Mouse (Mus musculus) forebrain, embryonic 16.5 days (tissue): Measurements from ENCODE around the gene Gpatch2. TPM values are rescaled to one million over a fixed set of nuclear protein-coding genes. Genes with fewer than 3 reads are reported as not detected.

Experiments used
- ATAC-seq: fragments of 200-750 bp; cut with Nextera tagmentation; 2 replicates; pipeline ENCODE4 v1.8.0; 2017; ENCODE audit warnings: mild to moderate bottlenecking, moderate library complexity
- H3K27ac ChIP-seq: fragments of 300-500 bp; sonication (generic); 2 replicates; pipeline ENCODE4 v1.5.1; 2014; ENCODE audit warnings: low read length, control low read depth
- H3K27me3 ChIP-seq: fragments of 300-500 bp; sonication (generic); replicated peaks from 2 replicates; pipeline ENCODE4 v1.6.1; 2014; ENCODE audit warnings: low read length; ENCODE audit not compliant: control insufficient read depth, insufficient read depth
- H3K36me3 ChIP-seq: fragments of 300-500 bp; sonication (generic); 2 replicates; pipeline ENCODE4 v1.6.1; 2014; ENCODE audit not compliant: control insufficient read depth, insufficient read depth
- H3K4me1 ChIP-seq: fragments of 300-500 bp; sonication (generic); replicated peaks from 2 replicates; pipeline ENCODE4 v1.6.1; 2014; ENCODE audit warnings: low read length; ENCODE audit not compliant: control insufficient read depth, insufficient read depth
- H3K4me2 ChIP-seq: fragments of 300-500 bp; sonication (generic); 2 replicates; pipeline ENCODE4 v1.6.1; 2014; ENCODE audit warnings: mild to moderate bottlenecking, low read length, control low read depth
- H3K4me3 ChIP-seq: fragments of 300-500 bp; sonication (generic); replicated peaks from 2 replicates; pipeline ENCODE4 v1.5.1; 2014; ENCODE audit warnings: mild to moderate bottlenecking, low read length, control low read depth
- H3K9ac ChIP-seq: fragments of 300-500 bp; sonication (generic); replicated peaks from 2 replicates; pipeline ENCODE4 v1.6.1; 2014; ENCODE audit warnings: low read depth, low read length, control low read depth
- H3K9me3 ChIP-seq: fragments of 300-500 bp; sonication (generic); 2 replicates; pipeline ENCODE4 v1.6.1; 2016; ENCODE audit warnings: low read length; ENCODE audit not compliant: control insufficient read depth
- WGBS: fragments of 180-500 bp; shearing (Covaris S2); extraction: QIAGEN DNeasy Blood & Tissue Kit; methylation state at CpG from one replicate; pipeline ENCODE4 v1.1.7; 2014; 5-methylcytosine and 5-hydroxymethylcytosine counted together
- polyA plus RNA-seq: library from polyadenylated mRNA; unstranded; fragments of >200 nt; fragmentation: Nextera tagmentation; extraction: Ambion mirVana; gene quantifications from 2 replicates; pipeline ENCODE4 v1.2.1, GENCODE M21; 2015

Gene Gpatch2
- polyA plus RNA-seq, 1 experiment from 2014 or later, result 17.0 TPM

DNA sequence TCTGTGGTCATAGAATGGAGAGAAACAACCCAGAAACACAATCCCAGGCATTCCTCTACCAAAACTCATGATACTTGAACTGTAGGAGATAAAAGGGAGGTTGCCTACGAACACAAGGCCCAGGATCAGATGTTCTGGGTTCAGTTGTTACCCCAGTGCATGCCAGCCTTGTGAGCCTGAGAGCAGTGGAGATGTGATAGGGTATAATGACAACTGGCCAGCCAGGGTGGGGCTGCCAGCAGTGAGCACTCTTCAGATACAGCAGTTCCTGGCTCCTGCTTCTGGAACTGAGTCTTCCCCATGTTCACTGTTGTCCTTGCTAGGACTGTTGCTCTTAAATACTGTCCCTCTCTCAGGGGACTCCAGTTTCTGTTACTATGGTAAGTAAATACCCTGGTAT is 98.0 kb downstream of the Gpatch2 start:
- H3K36me3 ChIP-seq, result no peaks in the 10 kb centered on the region
- H3K4me1 ChIP-seq, result no peaks in the 10 kb centered on the region
- H3K27me3 ChIP-seq, result no peaks in the 10 kb centered on the region
- H3K4me3 ChIP-seq, result no peak overlapping the region
- H3K27ac ChIP-seq, result no peak overlapping the region
- H3K4me2 ChIP-seq, result no peak overlapping the region
- WGBS, result 90% methylated on average over 1 of the region's 1 CpGs
- H3K9ac ChIP-seq, result no peak overlapping the region
- H3K9me3 ChIP-seq, result no peaks in the 10 kb centered on the region
- ATAC-seq, result no peak

GRCm38 (mm10) chr1:187313763-187314162 is 98.5 kb downstream of the Gpatch2 start:
- no peak overlapping the region for H3K4me3 ChIP-seq
- no peak overlapping the region for H3K27ac ChIP-seq
- no peak for ATAC-seq
- H3K4me2 ChIP-seq, result no peak overlapping the region
- no peaks in the 10 kb centered on the region for H3K9me3 ChIP-seq
- no peak overlapping the region for H3K9ac ChIP-seq
- WGBS, result 86% methylated on average over 5 of the region's 5 CpGs
- H3K36me3 ChIP-seq, result no peaks in the 10 kb centered on the region
- no peaks in the 10 kb centered on the region for H3K4me1 ChIP-seq
- H3K27me3 ChIP-seq, result no peaks in the 10 kb centered on the region

- H3K4me1 ChIP-seq, result no peaks in the 10 kb centered on the region
- no peak overlapping the region for H3K4me3 ChIP-seq
- no peaks in the 10 kb centered on the region for H3K36me3 ChIP-seq
- no peaks in the 10 kb centered on the region for H3K9me3 ChIP-seq
- no peak for ATAC-seq
- no peak overlapping the region for H3K9ac ChIP-seq
- H3K27me3 ChIP-seq, result no peaks in the 10 kb centered on the region
- no peak overlapping the region for H3K27ac ChIP-seq
- no peak overlapping the region for H3K4me2 ChIP-seq
These were observed 99.2 kb downstream of the Gpatch2 start for GRCm38 (mm10) chr1:187314516-187314915.

- Histone ChIP-seq H3K4me2 (no peak overlapping the region), H3K27ac (no peak overlapping the region), H3K27me3 (no peaks in the 10 kb centered on the region), H3K4me1 (no peaks in the 10 kb centered on the region), H3K36me3 (no peaks in the 10 kb centered on the region), H3K4me3 (no peak overlapping the region), H3K9ac (no peak overlapping the region), H3K9me3 (no peaks in the 10 kb centered on the region)
- ATAC-seq, result no peak
- WGBS, result 83% methylated on average over 2 of the region's 2 CpGs
These were observed 100.5 kb downstream of the Gpatch2 start for GRCm38 (mm10) chr1:187315821-187316220.

- no peak overlapping the region for H3K4me2 ChIP-seq
- 83% methylated on average over 8 of the region's 8 CpGs for WGBS
- no peaks in the 10 kb centered on the region for H3K27me3 ChIP-seq
- ATAC-seq, result no peak
- no peaks in the 10 kb centered on the region for H3K4me1 ChIP-seq
- no peak overlapping the region for H3K9ac ChIP-seq
- H3K9me3 ChIP-seq, result no peaks in the 10 kb centered on the region
- H3K27ac ChIP-seq, result no peak overlapping the region
- H3K4me3 ChIP-seq, result no peak overlapping the region
- H3K36me3 ChIP-seq, result no peaks in the 10 kb centered on the region
These were observed 101.2 kb downstream of the Gpatch2 start for GRCm38 (mm10) chr1:187316555-187316954.

DNA sequence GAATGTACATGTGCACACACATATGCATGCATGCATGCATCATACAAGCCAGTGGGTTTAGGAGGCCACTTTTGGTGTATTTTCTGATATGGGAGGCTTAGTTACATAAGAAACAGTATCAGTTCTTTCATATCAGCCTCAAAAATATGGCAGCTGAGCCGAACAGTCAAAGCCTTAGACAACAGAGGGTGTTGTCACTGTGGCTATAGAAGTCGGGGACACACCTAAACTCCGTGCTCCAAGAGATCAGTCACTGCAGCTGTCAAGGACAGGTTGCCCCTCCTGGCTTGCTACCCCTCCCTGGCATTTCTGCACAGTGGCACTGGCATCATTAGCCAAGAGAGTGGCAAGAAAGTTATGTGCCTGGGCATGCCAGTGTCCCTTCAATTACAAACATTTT is 106.5 kb downstream of the Gpatch2 start:
- Histone ChIP-seq H3K36me3 (no peaks in the 10 kb centered on the region), H3K4me3 (no peak overlapping the region), H3K27ac (no peak overlapping the region), H3K27me3 (no peaks in the 10 kb centered on the region), H3K9ac (no peak overlapping the region), H3K9me3 (no peaks in the 10 kb centered on the region), H3K4me2 (no peak overlapping the region), H3K4me1 (no peaks in the 10 kb centered on the region)
- whole genome bisulfite sequencing, result 91% methylated on average over 3 of the region's 3 CpGs
- ATAC-seq, result no peak

GRCm38 (mm10) chr1:187322505-187323208 is 107.3 kb downstream of the Gpatch2 start:
- H3K27ac ChIP-seq, result no peak overlapping the region
- no peaks in the 10 kb centered on the region for H3K9me3 ChIP-seq
- WGBS, result 74% methylated on average over 8 of the region's 8 CpGs
- no peaks in the 10 kb centered on the region for H3K36me3 ChIP-seq
- no peak overlapping the region for H3K9ac ChIP-seq
- H3K27me3 ChIP-seq, result no peaks in the 10 kb centered on the region
- ATAC-seq, result no peak
- no peak overlapping the region for H3K4me2 ChIP-seq
- no peaks in the 10 kb centered on the region for H3K4me1 ChIP-seq
- no peak overlapping the region for H3K4me3 ChIP-seq

- WGBS, result 100% methylated on average over 1 of the region's 1 CpGs
- Histone ChIP-seq H3K36me3 (no peaks in the 10 kb centered on the region), H3K27ac (no peak overlapping the region), H3K27me3 (no peaks in the 10 kb centered on the region), H3K9ac (no peak overlapping the region), H3K9me3 (no peaks in the 10 kb centered on the region), H3K4me1 (no peaks in the 10 kb centered on the region), H3K4me3 (no peak overlapping the region), H3K4me2 (no peak overlapping the region)
- ATAC-seq, result no peak
These were observed 107.9 kb downstream of the Gpatch2 start for GRCm38 (mm10) chr1:187323209-187323589.

GRCm38 (mm10) chr1:187342551-187342950 is 127.2 kb downstream of the Gpatch2 start:
- no peaks in the 10 kb centered on the region for H3K9me3 ChIP-seq
- no peak overlapping the region for H3K4me3 ChIP-seq
- ATAC-seq, result no peak
- no peak overlapping the region for H3K9ac ChIP-seq
- 87% methylated on average over 2 of the region's 2 CpGs for WGBS
- H3K4me2 ChIP-seq, result no peak overlapping the region
- no peaks in the 10 kb centered on the region for H3K27me3 ChIP-seq
- H3K27ac ChIP-seq, result no peak overlapping the region
- no peaks in the 10 kb centered on the region for H3K36me3 ChIP-seq
- H3K4me1 ChIP-seq, result no peaks in the 10 kb centered on the region

DNA sequence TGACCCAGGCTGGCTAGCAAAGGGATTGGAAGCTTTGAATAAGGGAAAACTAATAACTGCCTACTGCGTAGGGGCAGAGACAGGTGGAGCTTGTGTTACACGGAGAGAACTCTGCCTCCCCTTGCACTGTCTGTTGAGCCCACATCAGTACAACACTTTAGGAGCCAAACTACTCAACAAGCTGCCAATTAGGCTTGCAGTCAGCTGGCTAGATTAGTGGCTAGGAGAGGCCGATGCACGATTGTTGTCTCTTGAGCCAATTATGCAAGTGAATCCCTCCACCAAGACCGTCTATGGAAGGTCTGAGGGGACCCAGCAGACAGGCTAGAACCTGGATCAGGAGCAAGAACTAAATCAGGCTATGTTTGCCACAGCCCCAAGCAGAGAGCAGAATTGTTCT is 129.8 kb downstream of the Gpatch2 start:
- 34% methylated on average over 5 of the region's 5 CpGs for WGBS
- ATAC-seq, result no peak
- no peaks in the 10 kb centered on the region for H3K9me3 ChIP-seq
- H3K4me2 ChIP-seq, result no peak overlapping the region
- no peak overlapping the region for H3K4me3 ChIP-seq
- no peaks in the 10 kb centered on the region for H3K4me1 ChIP-seq
- no peak overlapping the region for H3K27ac ChIP-seq
- no peak overlapping the region for H3K9ac ChIP-seq
- peaks cover 4% of the 10 kb centered on the region; the same call in 1 of the 2 replicates for H3K36me3 ChIP-seq
- H3K27me3 ChIP-seq, result no peaks in the 10 kb centered on the region
